Mouse (Mus musculus): ENCODE results near the gene Cd244a. TPM values are rescaled to one million over a fixed set of nuclear protein-coding genes. Genes with fewer than 3 reads are reported as not detected.
A peak's percentile ranks its signal among the peaks of the same experiment; 100 is the strongest.

Cd244a gene
- polyA plus RNA-seq, 1 experiment: 3.1 TPM

GRCm38 (mm10) chr1:171610781-171611180 lies 51.8 kb downstream of the Cd244a start:
- no peak for TF ChIP-seq CTCF (IDR thresholded peaks at IDR 0.05; ENCODE audit: insufficient read depth, low read length)
- no peak for TF ChIP-seq POLR2A (IDR thresholded peaks at IDR 0.05; ENCODE audit: borderline replicate concordance, extremely low read depth, low read depth, low read length)
- no peak for DNase-seq
- WGBS: 22% methylated on average over 1 of the region's 1 CpGs
- no peaks in the 10 kb centered on the region for H3K4me1 ChIP-seq (ENCODE audit: control insufficient read depth, insufficient read depth, low read length)
- no peak overlapping the region for H3K4me3 ChIP-seq (replicated peaks; ENCODE audit: extremely low read depth, low read depth, low read length)

- H3K4me3 ChIP-seq (replicated peaks; ENCODE audit: extremely low read depth, low read depth, low read length): no peak overlapping the region
- H3K4me1 ChIP-seq (ENCODE audit: control insufficient read depth, insufficient read depth, low read length): peaks cover 3% of the 10 kb centered on the region; the same call in 1 of the 2 replicates
- 15% methylated on average over 2 of the region's 2 CpGs for WGBS
- no peak for TF ChIP-seq POLR2A (IDR thresholded peaks at IDR 0.05; ENCODE audit: borderline replicate concordance, extremely low read depth, low read depth, low read length)
- 0 out of 2 replicates have a peak, but pooled peaks have one; percentile 2 for TF ChIP-seq CTCF (IDR thresholded peaks at IDR 0.05; ENCODE audit: insufficient read depth, low read length)
- DNase-seq: no peak
These were observed 55.0 kb downstream of the Cd244a start for GRCm38 (mm10) chr1:171613962-171614361.

GRCm38 (mm10) chr1:171616881-171617515 lies 58.0 kb downstream of the Cd244a start:
- DNase-seq: no peak
- 70% methylated on average over 11 of the region's 11 CpGs for WGBS
- Histone ChIP-seq H3K4me1 (ENCODE audit: control insufficient read depth, insufficient read depth, low read length) (peaks cover 3% of the 10 kb centered on the region; the same call in 1 of the 2 replicates), H3K4me3 (replicated peaks; ENCODE audit: extremely low read depth, low read depth, low read length) (no peak overlapping the region)
- TF ChIP-seq CTCF (IDR thresholded peaks at IDR 0.05; ENCODE audit: insufficient read depth, low read length) (no peak), POLR2A (IDR thresholded peaks at IDR 0.05; ENCODE audit: borderline replicate concordance, extremely low read depth, low read depth, low read length) (no peak)

- DNase-seq: no peak
- 70% methylated on average over 8 of the region's 8 CpGs for WGBS
- H3K4me3 ChIP-seq (replicated peaks; ENCODE audit: extremely low read depth, low read depth, low read length): no peak overlapping the region
- peaks cover 3% of the 10 kb centered on the region; the same call in 1 of the 2 replicates for H3K4me1 ChIP-seq (ENCODE audit: control insufficient read depth, insufficient read depth, low read length)
- TF ChIP-seq POLR2A (IDR thresholded peaks at IDR 0.05; ENCODE audit: borderline replicate concordance, extremely low read depth, low read depth, low read length) (no peak), CTCF (IDR thresholded peaks at IDR 0.05; ENCODE audit: insufficient read depth, low read length) (no peak)
These were observed 60.0 kb downstream of the Cd244a start for GRCm38 (mm10) chr1:171619001-171619400.

- H3K4me1 ChIP-seq (ENCODE audit: control insufficient read depth, insufficient read depth, low read length): peaks cover 3% of the 10 kb centered on the region; the same call in 1 of the 2 replicates
- WGBS: 70% methylated on average over 3 of the region's 3 CpGs
- H3K4me3 ChIP-seq (replicated peaks; ENCODE audit: extremely low read depth, low read depth, low read length): no peak overlapping the region
- no peak for DNase-seq
- TF ChIP-seq CTCF (IDR thresholded peaks at IDR 0.05; ENCODE audit: insufficient read depth, low read length) (no peak), POLR2A (IDR thresholded peaks at IDR 0.05; ENCODE audit: borderline replicate concordance, extremely low read depth, low read depth, low read length) (no peak)
These were observed 60.7 kb downstream of the Cd244a start for GRCm38 (mm10) chr1:171619645-171620044.

- TF ChIP-seq CTCF (IDR thresholded peaks at IDR 0.05; ENCODE audit: insufficient read depth, low read length) (no peak), POLR2A (IDR thresholded peaks at IDR 0.05; ENCODE audit: borderline replicate concordance, extremely low read depth, low read depth, low read length) (no peak)
- H3K4me3 ChIP-seq (replicated peaks; ENCODE audit: extremely low read depth, low read depth, low read length): no peak overlapping the region
- WGBS: 83% methylated on average over 6 of the region's 6 CpGs
- peaks cover 3% of the 10 kb centered on the region; the same call in 1 of the 2 replicates for H3K4me1 ChIP-seq (ENCODE audit: control insufficient read depth, insufficient read depth, low read length)
- no peak for DNase-seq
These were observed 61.1 kb downstream of the Cd244a start for GRCm38 (mm10) chr1:171620091-171620490.

GRCm38 (mm10) chr1:171627801-171628200 lies 68.8 kb downstream of the Cd244a start:
- 74% methylated on average over 3 of the region's 3 CpGs for WGBS
- Histone ChIP-seq H3K4me3 (replicated peaks; ENCODE audit: extremely low read depth, low read depth, low read length) (no peak overlapping the region), H3K4me1 (ENCODE audit: control insufficient read depth, insufficient read depth, low read length) (no peaks in the 10 kb centered on the region)
- DNase-seq: no peak
- no peak for TF ChIP-seq CTCF (IDR thresholded peaks at IDR 0.05; ENCODE audit: insufficient read depth, low read length)
- no peak for TF ChIP-seq POLR2A (IDR thresholded peaks at IDR 0.05; ENCODE audit: borderline replicate concordance, extremely low read depth, low read depth, low read length)

- DNase-seq: no peak
- H3K4me1 ChIP-seq (ENCODE audit: control insufficient read depth, insufficient read depth, low read length): no peaks in the 10 kb centered on the region
- TF ChIP-seq CTCF (IDR thresholded peaks at IDR 0.05; ENCODE audit: insufficient read depth, low read length) (no peak), POLR2A (IDR thresholded peaks at IDR 0.05; ENCODE audit: borderline replicate concordance, extremely low read depth, low read depth, low read length) (no peak)
- H3K4me3 ChIP-seq (replicated peaks; ENCODE audit: extremely low read depth, low read depth, low read length): no peak overlapping the region
- 58% methylated on average over 6 of the region's 6 CpGs for WGBS
These were observed 70.2 kb downstream of the Cd244a start for GRCm38 (mm10) chr1:171629168-171629567.

GRCm38 (mm10) chr1:171630041-171630440 lies 71.0 kb downstream of the Cd244a start:
- 70% methylated on average over 7 of the region's 7 CpGs for WGBS
- Histone ChIP-seq H3K4me1 (ENCODE audit: control insufficient read depth, insufficient read depth, low read length) (no peaks in the 10 kb centered on the region), H3K4me3 (replicated peaks; ENCODE audit: extremely low read depth, low read depth, low read length) (no peak overlapping the region)
- DNase-seq: no peak
- TF ChIP-seq CTCF (IDR thresholded peaks at IDR 0.05; ENCODE audit: insufficient read depth, low read length): no peak
- no peak for TF ChIP-seq POLR2A (IDR thresholded peaks at IDR 0.05; ENCODE audit: borderline replicate concordance, extremely low read depth, low read depth, low read length)

- H3K4me3 ChIP-seq (replicated peaks; ENCODE audit: extremely low read depth, low read depth, low read length): no peak overlapping the region
- 66% methylated on average over 4 of the region's 4 CpGs for WGBS
- H3K4me1 ChIP-seq (ENCODE audit: control insufficient read depth, insufficient read depth, low read length): no peaks in the 10 kb centered on the region
- no peak for TF ChIP-seq CTCF (IDR thresholded peaks at IDR 0.05; ENCODE audit: insufficient read depth, low read length)
- no peak for TF ChIP-seq POLR2A (IDR thresholded peaks at IDR 0.05; ENCODE audit: borderline replicate concordance, extremely low read depth, low read depth, low read length)
- no peak for DNase-seq
These were observed 71.9 kb downstream of the Cd244a start for GRCm38 (mm10) chr1:171630912-171631311.

All from lung, adult 2 months (tissue).